Mouse (Mus musculus) heart, postnatal 0 days (tissue): Measurements from ENCODE around the gene Kcnj6.

Experiments
- CTCF ChIP-seq: IDR thresholded peaks from 2 replicates; pipeline ENCODE4 v1.5.1; 2016; ENCODE audit warnings: antibody characterized with exemption, control low read depth, low read depth
- EP300 ChIP-seq: IDR thresholded peaks from 2 replicates; pipeline ENCODE4 v1.6.1; 2016; ENCODE audit warnings: antibody characterized with exemption, low read depth

DNA sequence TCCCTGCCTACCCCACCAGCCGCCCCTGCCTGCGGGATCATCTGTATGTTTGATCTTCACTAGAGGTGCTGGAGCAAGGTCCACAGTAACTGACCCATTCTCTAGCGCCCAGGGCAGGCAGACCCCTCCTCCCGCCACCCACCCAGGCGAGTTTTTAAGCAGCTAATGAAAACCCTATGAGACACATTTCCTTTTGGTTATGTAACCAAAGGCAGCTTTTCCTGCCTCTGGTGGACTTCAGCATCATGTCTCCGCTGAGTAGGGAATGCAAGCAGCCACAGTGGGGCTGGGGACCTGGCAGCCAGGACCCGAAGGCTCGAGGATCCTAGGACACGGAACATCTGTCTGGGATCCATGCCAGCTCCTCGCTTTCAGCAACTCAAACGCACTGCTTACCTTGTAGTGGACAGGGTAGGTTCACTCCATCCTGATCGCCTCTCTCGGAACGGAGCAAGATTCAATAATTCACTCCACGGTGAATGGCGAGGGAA is 665 bp downstream of the Kcnj6 start:
- TF ChIP-seq CTCF = no peak
- no peak for TF ChIP-seq EP300
